Mouse (Mus musculus) lung, postnatal 14 days (tissue): Measurements from ENCODE around the gene Gria1.

ENCODE experiments used
- DNase-seq: peaks from one replicate; pipeline ENCODE4 v3.0.0; 2021

Gria1 gene

GRCm38 (mm10) chr11:57306116-57306515, 294.9 kb downstream of the Gria1 start:
- DNase-seq: no peak

- no peak for DNase-seq
Observed at GRCm38 (mm10) chr11:57306892-57307291, 295.7 kb downstream of the Gria1 start.

DNA sequence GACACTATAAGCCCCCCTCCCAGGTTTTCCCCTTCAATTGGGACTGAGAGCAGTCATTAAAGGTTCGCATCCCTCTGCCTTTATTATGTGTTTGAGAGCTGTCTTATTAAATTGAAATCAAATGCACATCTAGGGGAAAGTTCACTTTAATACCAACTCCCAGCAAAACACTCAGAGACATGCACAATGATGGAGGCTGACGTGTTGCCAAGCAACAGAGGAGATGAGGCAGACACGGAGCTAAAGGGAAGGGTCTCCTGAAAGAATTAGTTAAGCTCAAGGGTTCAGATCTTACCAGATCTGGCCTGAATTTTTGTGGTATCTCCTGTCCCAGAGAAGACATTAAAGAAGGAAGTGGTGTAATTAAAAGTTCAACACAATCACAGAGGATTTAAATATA, 305.9 kb downstream of the Gria1 start:
- no peak for DNase-seq

DNA sequence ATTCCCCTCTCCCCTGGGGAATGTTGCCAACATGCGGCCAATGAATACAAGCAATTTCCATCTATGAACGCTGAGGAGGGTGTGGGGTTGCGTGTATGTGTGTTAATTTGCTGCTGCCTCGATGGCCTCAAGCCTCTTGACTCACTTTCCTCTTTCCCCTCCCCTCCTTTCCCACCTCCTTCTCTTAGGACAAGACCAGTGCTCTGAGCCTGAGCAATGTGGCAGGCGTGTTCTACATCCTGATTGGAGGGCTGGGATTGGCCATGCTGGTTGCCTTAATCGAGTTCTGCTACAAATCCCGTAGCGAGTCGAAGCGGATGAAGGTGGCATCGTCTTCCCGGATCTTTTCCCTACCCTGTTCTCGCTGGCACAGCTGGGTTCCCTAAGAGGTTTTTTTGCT, 306.3 kb downstream of the Gria1 start:
- no peak for DNase-seq

- no peak for DNase-seq
Observed at GRCm38 (mm10) chr11:57319374-57319773, 308.2 kb downstream of the Gria1 start.

DNA sequence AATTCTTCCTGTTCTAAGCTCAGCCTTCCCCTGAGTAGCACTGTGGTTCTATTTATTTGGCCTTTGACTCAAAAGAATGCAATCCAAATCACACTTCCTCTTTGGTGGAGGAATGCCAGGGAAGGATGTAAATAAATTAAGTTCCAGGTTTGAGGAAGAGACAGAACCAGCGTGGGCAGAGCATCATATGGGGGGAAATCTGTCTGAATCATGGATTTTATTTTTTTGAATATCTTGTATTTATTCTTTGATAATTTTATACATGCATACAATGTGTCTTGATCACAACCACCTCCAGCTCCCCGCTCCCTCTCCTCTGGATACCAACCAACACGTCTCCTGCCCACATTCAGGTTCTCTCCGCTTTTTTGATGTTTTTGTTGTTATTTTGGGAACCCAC, 312.9 kb downstream of the Gria1 start:
- DNase-seq: no peak
